ENCODE assay signal across 9 mouse cellular contexts in the genomic region with DNA sequence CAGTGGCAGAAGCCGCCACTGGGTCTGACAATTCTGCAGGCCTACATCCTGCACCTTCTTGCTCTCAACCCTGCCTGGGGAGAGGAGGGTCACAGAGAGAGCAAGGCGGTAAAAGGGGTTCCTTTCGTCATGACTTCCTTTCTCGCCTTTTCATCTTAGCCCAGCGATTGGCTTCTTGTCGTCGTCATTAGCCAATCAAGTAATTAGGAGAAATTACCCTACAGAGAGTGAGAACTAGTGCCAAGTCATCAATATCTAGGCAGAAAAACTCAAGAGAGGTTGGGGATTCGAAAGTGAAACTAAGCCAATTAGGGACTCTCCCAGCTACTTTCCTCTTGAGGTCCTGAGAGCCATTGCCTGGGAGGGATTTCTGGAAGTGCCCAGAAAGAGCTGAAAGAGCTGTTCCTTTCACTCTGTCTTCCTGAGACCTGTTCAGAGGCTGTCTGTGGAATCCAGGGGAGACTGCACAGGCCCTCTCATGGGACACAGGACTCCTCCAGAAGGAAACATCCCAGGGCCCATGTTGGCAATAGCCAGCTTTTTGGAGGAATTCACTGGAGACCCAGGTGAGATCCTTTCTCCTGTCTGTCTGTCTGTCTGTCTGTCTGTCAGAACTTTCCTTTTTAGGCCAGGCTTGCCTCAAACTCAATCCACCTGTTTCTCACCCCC. TPM values are rescaled to one million over a fixed set of nuclear protein-coding genes. Genes with fewer than 3 reads are reported as not detected.
DNase-seq lines count a peak whose midpoint lies in the region; ATAC-seq and TF ChIP-seq lines count a peak whose summit lies in the region.
"Not testable (repeated sequence)": the region's sequence is repeated elsewhere in the genome, so short reads cannot be mapped to it uniquely, and the experiment has no call there.
"Had no signal": no experiment of that assay in that cellular context is flagged by ENCODE, and none has a peak within 500 bp of the region (broad histone marks: within the 10 kb centered on the region; RNA-seq: fewer than 3 reads in every experiment).

Gm19684 (plus strand) TSS at position 327 of the 669 bp plus-strand sequence.

- TF ChIP-seq POLR2A in bone marrow macrophage, adult 2 months (IDR thresholded peaks at IDR 0.05; ENCODE audit: borderline replicate concordance, low read depth, low read length): not testable (repeated sequence)

- H3K9me3 ChIP-seq in forebrain, embryonic 12.5 days; kidney, embryonic 16.5 days (ENCODE audit: low read length); liver, embryonic 14.5 days (ENCODE audit: control insufficient read depth, low read length); midbrain, postnatal 0 days (ENCODE audit: low read length); stomach, embryonic 16.5 days (replicated peaks; ENCODE audit: control insufficient read depth, low read length): not testable (repeated sequence)

- intact Hi-C loops in heart, postnatal 14 days (cut with DNase I): not testable (repeated sequence)

- not testable (repeated sequence) for H3K9ac ChIP-seq in forebrain, embryonic 12.5 days; kidney, embryonic 16.5 days (replicated peaks; ENCODE audit: low read length); liver, embryonic 14.5 days (replicated peaks); midbrain, postnatal 0 days (replicated peaks; ENCODE audit: low read length, poor library complexity, severe bottlenecking)
- H3K9ac ChIP-seq in stomach, embryonic 16.5 days (ENCODE audit: low read length): peak within 1 kb of the TSS; percentile 16; the same call in 1 of the 2 replicates

- not testable (repeated sequence) for H3K36me3 ChIP-seq in forebrain, embryonic 12.5 days (replicated peaks); kidney, embryonic 16.5 days (ENCODE audit: insufficient read depth, low read length); liver, embryonic 14.5 days (replicated peaks; ENCODE audit: control insufficient read depth, insufficient read depth, low read depth); midbrain, postnatal 0 days (ENCODE audit: insufficient read depth, low read length); stomach, embryonic 16.5 days (ENCODE audit: control insufficient read depth, insufficient read depth, low read length)

- peaks cover 48% of the 10 kb centered on the region for H3K27me3 ChIP-seq in forebrain, embryonic 12.5 days
- peaks cover 20% of the 10 kb centered on the region for H3K27me3 ChIP-seq in kidney, embryonic 16.5 days (ENCODE audit: insufficient read depth, low read length)
- H3K27me3 ChIP-seq in liver, embryonic 14.5 days (ENCODE audit: control insufficient read depth, insufficient read depth, low read length); midbrain, postnatal 0 days (ENCODE audit: insufficient read depth, low read length); stomach, embryonic 16.5 days (ENCODE audit: control insufficient read depth, insufficient read depth, low read length): not testable (repeated sequence)

- not testable (repeated sequence) for ATAC-seq in forebrain, embryonic 12.5 days (ENCODE audit: low FRiP score)
- peak; percentile 79 for ATAC-seq in kidney, embryonic 16.5 days (ENCODE audit: low FRiP score, low TSS enrichment)
- ATAC-seq in liver, embryonic 14.5 days (ENCODE audit: insufficient read depth): peak; percentile 43; the same call in 1 of the 2 replicates
- ATAC-seq in midbrain, postnatal 0 days (ENCODE audit: low FRiP score): peak; percentile 53; the same call in 1 of the 2 replicates
- ATAC-seq in stomach, embryonic 16.5 days (ENCODE audit: insufficient read depth, low FRiP score): peak; percentile 68; the same call in 1 of the 2 replicates

- H3K4me2 ChIP-seq in forebrain, embryonic 12.5 days: peak within 1 kb of the TSS; percentile 15; the same call in 1 of the 2 replicates
- peak within 1 kb of the TSS; percentile 45 for H3K4me2 ChIP-seq in kidney, embryonic 16.5 days (replicated peaks; ENCODE audit: low read depth, low read length)
- H3K4me2 ChIP-seq in liver, embryonic 14.5 days (ENCODE audit: low read depth): peak within 1 kb of the TSS; percentile 24
- not testable (repeated sequence) for H3K4me2 ChIP-seq in midbrain, postnatal 0 days (ENCODE audit: low read depth, low read length, poor library complexity, severe bottlenecking)
- peak within 1 kb of the TSS; percentile 50 for H3K4me2 ChIP-seq in stomach, embryonic 16.5 days (ENCODE audit: low read depth, low read length)

- not testable (repeated sequence) for TF ChIP-seq EP300 in liver, embryonic 14.5 days (IDR thresholded peaks at IDR 0.05; ENCODE audit: low read depth)

- peaks cover 17% of the 10 kb centered on the region for H3K4me1 ChIP-seq in bone marrow macrophage, adult 2 months (ENCODE audit: control insufficient read depth, insufficient read depth, low read length)
- not testable (repeated sequence) for H3K4me1 ChIP-seq in forebrain, embryonic 12.5 days; kidney, embryonic 16.5 days (ENCODE audit: insufficient read depth, low read length); liver, embryonic 14.5 days (replicated peaks; ENCODE audit: control insufficient read depth in 2 of 2, insufficient read depth in 2 of 2, low read length in 1 of 2); midbrain, postnatal 0 days (ENCODE audit: insufficient read depth, low read length); stomach, embryonic 16.5 days (ENCODE audit: control insufficient read depth, insufficient read depth, low read length)

- H3K27ac ChIP-seq in bone marrow macrophage, adult 2 months (ENCODE audit: insufficient read depth, low read depth, low read length): peak within 1 kb of the TSS; percentile 34; the same call in 1 of the 2 replicates
- not testable (repeated sequence) for H3K27ac ChIP-seq in forebrain, embryonic 12.5 days; kidney, embryonic 16.5 days (ENCODE audit: low read length); liver, embryonic 14.5 days; midbrain, postnatal 0 days (ENCODE audit: low read depth, low read length); stomach, embryonic 16.5 days (ENCODE audit: low read length)

- peak within 1 kb of the TSS; percentile 48 for H3K4me3 ChIP-seq in bone marrow macrophage, adult 2 months (ENCODE audit: insufficient read depth, low read length)
- H3K4me3 ChIP-seq in forebrain, embryonic 12.5 days (replicated peaks); liver, embryonic 14.5 days (ENCODE audit: insufficient read depth in 1 of 2, low read depth in 2 of 2, low read length in 2 of 2); midbrain, postnatal 0 days (ENCODE audit: low read depth, low read length): not testable (repeated sequence)
- peak within 1 kb of the TSS; percentile 30 for H3K4me3 ChIP-seq in kidney, embryonic 16.5 days (ENCODE audit: low read length)
- peak within 1 kb of the TSS; percentile 20 for H3K4me3 ChIP-seq in stomach, embryonic 16.5 days (replicated peaks; ENCODE audit: low read length)

- 5% methylated on average over 8 of the region's 8 CpGs for WGBS in forebrain, embryonic 12.5 days
- 3% methylated on average over 8 of the region's 8 CpGs for WGBS in kidney, embryonic 16.5 days
- 5% methylated on average over 8 of the region's 8 CpGs for WGBS in liver, embryonic 14.5 days (ENCODE audit: insufficient replicate concordance)
- WGBS in midbrain, postnatal 0 days: 13% methylated on average over 8 of the region's 8 CpGs
- WGBS in stomach, embryonic 16.5 days: 7% methylated on average over 8 of the region's 8 CpGs

- DNase-seq in CD8-positive naive resting alpha-beta T cell, adult 2 months (ENCODE audit: low read depth in 2 of 2, low spot score in 2 of 2): peak; percentile 71 to 80
- DNase-seq in heart, postnatal 14 days: peak; percentile 37 to 46
- DNase-seq in liver, embryonic 14.5 days (ENCODE audit: low read depth in 3 of 3, low spot score in 3 of 3): peak; percentile 22 to 46 (median 22)
- peak; percentile 69 for DNase-seq in midbrain, postnatal 0 days (ENCODE audit: low spot score)

- not testable (repeated sequence) for TF ChIP-seq CTCF in bone marrow macrophage, adult 2 months (IDR thresholded peaks at IDR 0.05; ENCODE audit: low read depth, low read length); liver, embryonic 14.5 days (IDR thresholded peaks at IDR 0.05; ENCODE audit: low read depth); midbrain, postnatal 0 days (IDR thresholded peaks at IDR 0.05)

RNA-seq across cellular contexts. Expression of gene Gm19684, which starts in this region (rescaled TPM):
- polyA plus RNA-seq in bone marrow macrophage, adult 2 months (2012; ENCODE audit: insufficient read depth, insufficient read length, missing spikeins): 1.1 and 1.8 TPM in 2 replicates
- polyA plus RNA-seq in forebrain, embryonic 12.5 days (2016; fragmentation: Nextera tagmentation; extraction: Ambion mirVana): not detected in 2 replicates
- total RNA-seq in heart, postnatal 14 days (2021): not detected
- not detected in 2 replicates for polyA plus RNA-seq in kidney, embryonic 16.5 days (2015; fragmentation: Nextera tagmentation; extraction: Ambion mirVana)
- polyA plus RNA-seq in liver, embryonic 14.5 days (2012; rRNA removed): not detected in 2 replicates
- not detected in 2 replicates for polyA plus RNA-seq in liver, embryonic 14.5 days (2014; fragmentation: Nextera tagmentation; extraction: Ambion mirVana)
- not detected in 2 replicates for total RNA-seq in midbrain, postnatal 0 days (2014; rRNA removed)
- polyA plus RNA-seq in midbrain, postnatal 0 days (2015; fragmentation: Nextera tagmentation; extraction: Ambion mirVana): not detected in 2 replicates
- polyA plus RNA-seq in stomach, embryonic 16.5 days (2015; fragmentation: Nextera tagmentation; extraction: Ambion mirVana): not detected in 2 replicates
- polyA plus RNA-seq: midbrain, embryonic 12.5 days had no signal

Comparison
In these comparisons a context has a peak if more than half of its experiments do, and no peak if none do; other contexts are left out.
1. Peak in DNase-seq in heart, postnatal 14 days; RNA of the gene not detected or under 1 TPM.
2. Peak in ATAC-seq, H3K4me3 ChIP-seq and H3K4me2 ChIP-seq in kidney, embryonic 16.5 days; RNA of the gene not detected or under 1 TPM.
3. Peak in DNase-seq, ATAC-seq and H3K4me2 ChIP-seq in liver, embryonic 14.5 days; RNA of the gene not detected or under 1 TPM.
4. Peak in DNase-seq and ATAC-seq in midbrain, postnatal 0 days; RNA of the gene not detected or under 1 TPM.
5. Peak in ATAC-seq, H3K4me3 ChIP-seq, H3K9ac ChIP-seq and H3K4me2 ChIP-seq in stomach, embryonic 16.5 days; RNA of the gene not detected or under 1 TPM.
6. DNase-seq: peak in every context shown above with its lines; median percentile 76 in CD8-positive naive resting alpha-beta T cell, adult 2 months; 69 in midbrain, postnatal 0 days; 42 in heart, postnatal 14 days; 22 in liver, embryonic 14.5 days.